Mouse (Mus musculus) lung, postnatal 0 days (tissue): ENCODE measurements around the gene Farsb.

Experiments used
- CTCF ChIP-seq: IDR thresholded peaks from 2 replicates; pipeline ENCODE4 v1.5.1; 2016; ENCODE audit warnings: antibody characterized with exemption, mild to moderate bottlenecking
- EP300 ChIP-seq: IDR thresholded peaks from 2 replicates; pipeline ENCODE4 v1.6.1; 2016; ENCODE audit warnings: antibody characterized with exemption, mild to moderate bottlenecking, control low read depth

- no peak for TF ChIP-seq EP300
- TF ChIP-seq CTCF = peak; percentile 88
These were observed 69.1 kb downstream of the Farsb start for GRCm38 (mm10) chr1:78419593-78419992.
